Mouse (Mus musculus) hindbrain, embryonic 14.5 days (tissue): ENCODE data around the gene Itpripl1. TPM values are rescaled to one million over a fixed set of nuclear protein-coding genes. Genes with fewer than 3 reads are reported as not detected.
"Not testable (repeated sequence)": the region's sequence is repeated elsewhere in the genome, so short reads cannot be mapped to it uniquely, and the experiment has no call there.

ENCODE experiments used
- ATAC-seq: fragments of 200-750 bp; cut with Nextera tagmentation; 2 replicates; pipeline ENCODE4 v1.8.0; 2017; ENCODE audit warnings: moderate number of reproducible peaks, mild to moderate bottlenecking, moderate TSS enrichment, moderate library complexity; ENCODE audit not compliant: low FRiP score
- DNase-seq: peaks from one replicate; pipeline ENCODE4 v3.0.0-alpha.2; 2015; ENCODE audit warnings: low spot score
- H3K27ac ChIP-seq: fragments of 300-500 bp; sonication (generic); 2 replicates; pipeline ENCODE4 v1.5.1; 2014; ENCODE audit warnings: mild to moderate bottlenecking, moderate library complexity
- H3K27me3 ChIP-seq: fragments of 300-500 bp; sonication (generic); 2 replicates; pipeline ENCODE4 v1.6.1; 2014; ENCODE audit warnings: mild to moderate bottlenecking, low read length, mixed read lengths; ENCODE audit not compliant: control insufficient read depth, insufficient read depth
- H3K36me3 ChIP-seq: fragments of 300-500 bp; sonication (generic); replicated peaks from 2 replicates; pipeline ENCODE4 v1.6.1; 2014; ENCODE audit not compliant: control insufficient read depth, insufficient read depth
- H3K4me1 ChIP-seq: fragments of 300-500 bp; sonication (generic); replicated peaks from 2 replicates; pipeline ENCODE4 v1.6.1; 2014; ENCODE audit warnings: antibody characterized with exemption, low read length, mixed read lengths; ENCODE audit not compliant: control insufficient read depth, insufficient read depth
- H3K4me2 ChIP-seq: fragments of 300-500 bp; sonication (generic); replicated peaks from 2 replicates; pipeline ENCODE4 v1.6.1; 2014; ENCODE audit warnings: mild to moderate bottlenecking, moderate library complexity
- H3K4me3 ChIP-seq: fragments of 300-500 bp; sonication (generic); replicated peaks from 2 replicates; pipeline ENCODE4 v1.5.1; 2014; ENCODE audit warnings: mild to moderate bottlenecking, low read length
- H3K9ac ChIP-seq: fragments of 300-500 bp; sonication (generic); 2 replicates; pipeline ENCODE4 v1.6.1; 2014
- H3K9me3 ChIP-seq: fragments of 300-500 bp; sonication (generic); 2 replicates; pipeline ENCODE4 v1.6.1; 2016; ENCODE audit warnings: low read length; ENCODE audit not compliant: control insufficient read depth
- WGBS: fragments of 180-500 bp; shearing (Covaris S2); extraction: QIAGEN DNeasy Blood & Tissue Kit; methylation state at CpG from one replicate; pipeline ENCODE4 v1.1.7; 2014; 5-methylcytosine and 5-hydroxymethylcytosine counted together
- polyA plus RNA-seq: library from polyadenylated mRNA; unstranded; fragments of >200 nt; fragmentation: Nextera tagmentation; extraction: Ambion mirVana; gene quantifications from 2 replicates; pipeline ENCODE4 v1.2.1, GENCODE M21; 2014

The Itpripl1 gene
- polyA plus RNA-seq, 1 experiment from 2014 or later: 12.4 TPM

DNA sequence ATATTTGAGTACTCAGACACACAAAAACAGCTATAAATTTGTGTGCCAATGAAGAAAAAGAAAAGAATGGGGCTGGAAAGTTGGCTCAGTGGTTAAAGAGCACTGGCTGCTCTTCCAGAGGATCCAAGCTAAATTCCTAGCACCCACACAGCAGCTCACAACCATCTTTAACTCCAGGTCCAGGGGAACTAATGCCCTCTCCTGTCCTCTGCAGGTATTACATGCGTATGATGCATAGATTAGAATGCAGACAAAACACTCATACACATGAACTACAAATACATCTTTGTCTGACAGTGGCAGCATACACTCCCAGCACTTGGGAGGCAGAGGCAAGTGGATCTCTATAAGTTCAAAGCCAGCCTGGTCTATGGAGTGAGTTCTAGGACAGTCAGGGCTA, 3.6 kb downstream of the Itpripl1 start:
- Histone ChIP-seq H3K4me3 (no peak overlapping the region), H3K9me3 (no peaks in the 10 kb centered on the region), H3K27ac (no peak overlapping the region), H3K9ac (no peak overlapping the region), H3K36me3 (no peaks in the 10 kb centered on the region), H3K4me1 (peaks cover 22% of the 10 kb centered on the region), H3K27me3 (no peaks in the 10 kb centered on the region), H3K4me2 (no peak overlapping the region)
- DNase-seq (no peak), ATAC-seq (no peak)
- 100% methylated on average over 1 of the region's 1 CpGs for WGBS

DNA sequence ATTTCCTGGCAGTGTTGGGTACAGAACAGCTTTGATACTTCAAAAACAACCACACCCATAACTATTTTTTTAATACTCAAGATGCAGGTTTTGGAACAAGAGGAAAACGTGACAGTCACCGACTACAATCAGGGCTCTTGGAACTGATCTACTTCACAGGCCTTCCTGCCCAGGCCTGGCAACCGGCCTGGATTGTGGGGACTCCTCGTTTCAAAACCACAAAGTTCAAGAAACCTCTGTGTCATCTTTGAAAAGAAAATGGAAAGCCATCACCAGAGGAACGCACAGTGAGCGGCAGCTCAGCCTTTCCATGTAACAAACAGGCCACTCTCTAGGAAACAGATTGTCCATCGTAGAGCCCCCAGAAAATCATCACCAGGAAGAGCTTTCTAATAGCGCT, 4.1 kb downstream of the Itpripl1 start:
- H3K4me1 ChIP-seq: peaks cover 27% of the 10 kb centered on the region
- H3K9me3 ChIP-seq: no peaks in the 10 kb centered on the region
- no peaks in the 10 kb centered on the region for H3K27me3 ChIP-seq
- H3K36me3 ChIP-seq: no peaks in the 10 kb centered on the region
- H3K27ac ChIP-seq: no peak overlapping the region
- no peak for ATAC-seq
- H3K4me2 ChIP-seq: no peak overlapping the region
- H3K9ac ChIP-seq: no peak overlapping the region
- 93% methylated on average over 8 of the region's 8 CpGs for WGBS
- DNase-seq: no peak
- no peak overlapping the region for H3K4me3 ChIP-seq

DNA sequence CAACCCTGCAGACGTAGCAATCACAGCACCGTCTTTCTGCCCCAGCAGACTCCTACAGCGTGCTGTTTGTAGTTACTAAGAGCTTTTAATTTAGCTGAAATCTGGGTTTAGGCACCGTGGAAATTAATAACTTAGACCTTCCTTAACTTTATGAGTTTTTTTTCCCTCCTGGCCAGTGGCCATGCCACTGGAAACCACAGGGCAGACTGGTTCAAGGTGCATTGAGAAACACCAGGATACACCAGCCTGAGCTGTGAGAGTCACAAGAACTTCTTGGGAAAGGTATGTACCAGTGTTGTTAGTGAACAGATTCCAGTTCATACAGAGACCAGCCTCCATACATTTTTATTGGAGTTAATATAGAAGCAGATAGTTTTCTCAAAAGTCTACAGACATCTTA, 4.8 kb downstream of the Itpripl1 start:
- 90% methylated on average over 4 of the region's 4 CpGs for WGBS

DNA sequence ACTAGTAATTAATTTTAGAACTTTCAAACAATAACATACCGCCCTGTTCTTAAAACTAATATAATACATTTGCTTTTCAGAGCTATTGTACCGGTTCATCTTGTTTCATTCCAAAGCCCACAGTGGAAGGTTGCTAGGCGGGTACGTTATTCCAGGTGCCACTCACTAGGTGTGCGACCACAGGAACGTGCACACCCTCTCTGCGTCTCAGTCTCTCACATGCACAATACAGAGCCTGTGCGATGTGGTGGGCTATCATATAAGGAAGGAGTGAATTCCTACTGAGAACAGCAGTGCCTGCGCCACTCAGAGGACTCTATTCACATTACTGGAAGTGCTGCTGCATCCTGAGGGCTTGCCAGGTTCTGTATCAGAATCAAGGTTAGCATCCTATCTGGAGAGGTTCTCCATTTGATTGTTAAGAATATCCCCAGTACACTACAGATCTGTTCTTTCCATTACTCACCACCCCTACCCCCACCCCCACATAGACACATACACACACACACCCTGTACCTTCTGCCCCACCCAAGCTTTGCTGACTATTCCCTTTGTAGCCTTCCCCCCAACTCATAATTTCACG, 5.3 kb downstream of the Itpripl1 start:
- Histone ChIP-seq H3K4me2 (no peak overlapping the region), H3K36me3 (no peaks in the 10 kb centered on the region), H3K9me3 (no peaks in the 10 kb centered on the region), H3K27me3 (no peaks in the 10 kb centered on the region), H3K9ac (no peak overlapping the region), H3K4me3 (no peak overlapping the region), H3K27ac (0 out of 2 replicates have a peak overlapping the region, but pooled peaks have one; percentile 7), H3K4me1 (peaks cover 24% of the 10 kb centered on the region)
- WGBS: 85% methylated on average over 10 of the region's 10 CpGs
- DNase-seq: no peak
- no peak for ATAC-seq

More for the DNA sequence above, 4.8 kb downstream of the Itpripl1 start:
- Histone ChIP-seq H3K27ac (no peak overlapping the region), H3K9me3 (no peaks in the 10 kb centered on the region), H3K4me2 (no peak overlapping the region), H3K4me3 (no peak overlapping the region), H3K27me3 (no peaks in the 10 kb centered on the region), H3K36me3 (no peaks in the 10 kb centered on the region), H3K9ac (no peak overlapping the region), H3K4me1 (peaks cover 25% of the 10 kb centered on the region)
- ATAC-seq (no peak), DNase-seq (no peak)

DNA sequence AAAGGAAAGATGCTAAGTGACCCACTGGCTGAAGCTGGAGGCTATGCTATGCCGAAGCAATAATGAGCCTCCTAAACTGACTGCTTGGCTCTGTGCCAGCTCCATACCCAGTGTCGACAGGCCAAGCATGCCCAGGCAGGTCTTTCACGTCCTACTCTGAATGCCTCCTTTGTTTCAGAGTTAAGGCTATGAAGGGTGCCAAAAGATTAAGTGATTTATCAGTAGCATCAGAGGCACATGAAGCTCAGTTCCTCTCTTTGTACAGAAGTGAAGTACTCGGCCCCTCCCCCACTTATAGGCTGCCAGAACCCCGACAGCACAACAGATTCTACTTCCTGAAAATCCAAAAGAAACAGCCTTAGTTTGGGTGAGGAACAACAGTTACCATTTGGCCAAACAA, 6.3 kb downstream of the Itpripl1 start:
- Histone ChIP-seq H3K27ac (peak overlapping the region; percentile 59), H3K9ac (no peak overlapping the region), H3K9me3 (no peaks in the 10 kb centered on the region), H3K4me3 (no peak overlapping the region), H3K4me1 (peaks cover 17% of the 10 kb centered on the region), H3K4me2 (0 out of 2 replicates have a peak overlapping the region, but pooled peaks have one; percentile 6), H3K27me3 (no peaks in the 10 kb centered on the region), H3K36me3 (no peaks in the 10 kb centered on the region)
- DNase-seq (peak; percentile 63), ATAC-seq (peak; percentile 55)
- WGBS: 15% methylated on average over 5 of the region's 5 CpGs

DNA sequence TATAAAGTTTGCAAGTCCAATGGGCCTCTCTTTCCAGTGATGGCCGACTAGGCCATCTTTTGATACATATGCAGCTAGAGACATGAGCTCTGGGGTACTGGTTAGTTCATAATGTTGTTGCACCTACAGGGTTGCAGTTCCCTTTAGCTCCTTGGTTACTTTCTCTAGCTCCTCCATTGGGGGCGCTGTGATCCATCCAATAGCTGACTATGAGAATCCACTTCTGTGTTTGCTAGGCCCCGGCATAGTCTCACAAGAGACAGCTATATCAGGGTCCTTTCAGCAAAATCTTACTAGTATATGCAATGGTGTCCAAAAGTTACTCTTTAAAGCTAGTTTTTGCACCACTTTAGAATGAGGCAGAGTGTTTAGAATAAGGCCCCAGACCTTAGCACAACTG, 8.0 kb downstream of the Itpripl1 start:
- WGBS: 29% methylated on average over 2 of the region's 3 CpGs

DNA sequence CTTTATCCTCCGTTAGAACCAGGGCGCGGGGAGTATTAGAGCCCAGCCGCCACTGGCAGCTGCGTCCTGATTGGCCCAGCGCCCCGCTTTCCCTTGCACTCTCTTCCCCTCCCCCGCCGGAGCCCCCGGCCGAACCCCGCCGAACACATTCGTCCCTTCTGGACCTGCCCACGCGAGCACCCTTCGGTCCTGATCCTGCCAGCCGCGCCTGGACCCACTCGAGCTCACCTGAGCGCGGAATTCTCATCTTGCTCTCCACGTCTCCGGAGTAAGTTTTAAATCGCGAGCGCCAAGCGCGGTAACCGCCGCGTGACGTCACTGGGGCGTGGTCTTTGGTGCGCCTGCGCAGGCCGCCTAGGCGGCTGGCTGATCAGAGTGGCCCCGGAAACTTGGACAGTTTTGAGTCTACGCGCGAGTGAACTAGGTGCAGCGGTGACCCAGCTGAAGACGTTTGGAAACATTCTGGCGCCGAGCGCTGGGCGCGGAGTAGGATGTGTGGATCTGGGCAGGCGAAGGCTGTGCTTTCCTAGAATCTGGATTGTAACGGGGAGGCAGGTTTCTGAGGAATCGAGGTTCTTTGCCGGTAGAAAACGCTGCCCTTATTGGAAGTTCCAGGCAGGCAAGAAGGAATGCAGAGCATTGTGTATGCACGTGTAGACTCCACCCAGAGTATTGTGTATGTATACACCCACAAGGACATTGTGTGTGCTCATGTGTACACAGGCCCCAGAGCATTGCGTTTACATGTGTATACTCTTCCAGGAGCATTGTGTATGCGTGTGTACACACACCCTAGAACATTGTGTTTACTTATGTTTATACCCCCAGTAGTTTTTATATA, 9.4 kb downstream of the Itpripl1 start, which contains the start of gene Ncaph:
Gene Ncaph, minus strand, starts transcription at position 334 of the 841 bp plus-strand sequence.
- Histone ChIP-seq H3K9ac (peak within 1 kb of the TSS; percentile 58), H3K27ac (peak within 1 kb of the TSS; percentile 71), H3K9me3 (no peaks in the 10 kb centered on the region), H3K4me3 (peak within 1 kb of the TSS; percentile 65), H3K4me2 (peak within 1 kb of the TSS; percentile 73), H3K27me3 (no peaks in the 10 kb centered on the region), H3K4me1 (peaks cover 17% of the 10 kb centered on the region), H3K36me3 (no peaks in the 10 kb centered on the region)
- WGBS: 1% methylated on average over 57 of the region's 57 CpGs
- DNase-seq (peak; percentile 97), ATAC-seq (peak; percentile 92)

More for the DNA sequence above, 8.0 kb downstream of the Itpripl1 start:
- not testable (repeated sequence) for H3K27ac ChIP-seq, H3K4me2 ChIP-seq, H3K9ac ChIP-seq, DNase-seq, H3K36me3 ChIP-seq, H3K27me3 ChIP-seq, H3K4me3 ChIP-seq, ATAC-seq, H3K9me3 ChIP-seq
- peaks cover 17% of the 10 kb centered on the region for H3K4me1 ChIP-seq

DNA sequence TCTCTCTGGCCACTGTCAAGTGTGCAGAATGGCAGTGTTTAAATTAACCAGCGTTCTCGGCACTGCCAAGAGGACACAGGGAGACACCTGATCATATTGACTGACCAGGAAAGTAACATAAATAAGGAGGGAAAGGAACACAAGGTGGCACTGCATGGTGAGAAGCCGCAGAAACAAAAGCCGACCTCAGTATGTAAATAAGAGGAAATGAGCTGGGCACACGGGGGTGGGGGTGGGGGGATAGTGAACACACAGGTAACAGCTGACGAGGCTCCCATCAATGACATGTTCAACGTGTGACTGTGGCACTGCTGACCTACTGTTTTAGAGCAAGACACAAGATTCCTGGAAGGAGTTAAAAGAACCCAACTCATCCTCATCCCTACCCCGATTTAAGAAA, 11.9 kb downstream of the Itpripl1 start:
- Histone ChIP-seq H3K9me3 (no peaks in the 10 kb centered on the region), H3K9ac (no peak overlapping the region), H3K27ac (no peak overlapping the region), H3K36me3 (0 out of 2 replicates have a peak, but pooled peaks cover 2% of the 10 kb centered on the region), H3K27me3 (no peaks in the 10 kb centered on the region), H3K4me1 (peaks cover 13% of the 10 kb centered on the region), H3K4me2 (no peak overlapping the region), H3K4me3 (no peak overlapping the region)
- DNase-seq: no peak
- no peak for ATAC-seq
- 81% methylated on average over 8 of the region's 8 CpGs for WGBS

DNA sequence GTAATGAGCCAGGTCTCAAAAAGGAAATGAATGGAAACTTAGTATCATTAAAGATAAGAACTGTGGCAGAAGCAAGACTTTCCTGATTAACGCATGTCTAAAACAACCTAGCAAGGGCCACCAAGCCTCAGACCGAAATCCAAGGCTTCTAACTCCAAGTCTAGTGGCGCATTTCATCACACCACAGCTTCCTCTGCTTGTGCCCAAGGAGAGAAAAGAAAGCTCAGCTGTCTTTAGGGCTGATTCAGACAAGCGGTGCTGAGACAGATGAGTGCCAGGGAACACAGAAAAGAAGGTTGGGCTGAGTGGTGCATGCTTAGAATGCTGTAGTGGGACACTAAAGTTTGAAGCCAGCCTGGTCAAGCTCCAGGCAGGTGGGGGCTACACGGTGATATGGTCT, 14.3 kb downstream of the Itpripl1 start:
- ATAC-seq (no peak), DNase-seq (no peak)
- H3K36me3 ChIP-seq: peaks cover 22% of the 10 kb centered on the region
- H3K27me3 ChIP-seq: no peaks in the 10 kb centered on the region
- H3K4me1 ChIP-seq: peaks cover 5% of the 10 kb centered on the region; the same call in 1 of the 2 replicates
- no peak overlapping the region for H3K9ac ChIP-seq
- H3K9me3 ChIP-seq: no peaks in the 10 kb centered on the region
- no peak overlapping the region for H3K4me3 ChIP-seq
- 90% methylated on average over 5 of the region's 5 CpGs for WGBS
- no peak overlapping the region for H3K4me2 ChIP-seq
- no peak overlapping the region for H3K27ac ChIP-seq
